Mouse (Mus musculus): ENCODE data around the gene Myh11. TPM values are rescaled to one million over a fixed set of nuclear protein-coding genes. Genes with fewer than 3 reads are reported as not detected.
A peak's percentile ranks its signal among the peaks of the same experiment; 100 is the strongest.

Myh11 gene
- polyA plus RNA-seq, 1 experiment from 2014 or later: 160 TPM

GRCm38 (mm10) chr16:14185516-14185915 lies 105.7 kb downstream of the Myh11 start:
- no peak for ATAC-seq
- Histone ChIP-seq H3K4me1 (replicated peaks) (no peaks in the 10 kb centered on the region), H3K4me2 (replicated peaks) (no peak overlapping the region), H3K36me3 (peaks cover 37% of the 10 kb centered on the region), H3K27ac (no peak overlapping the region), H3K9ac (no peak overlapping the region), H3K4me3 (replicated peaks) (no peak overlapping the region), H3K9me3 (no peaks in the 10 kb centered on the region), H3K27me3 (replicated peaks) (no peaks in the 10 kb centered on the region)
- 94% methylated on average over 5 of the region's 5 CpGs for WGBS

- H3K4me2 ChIP-seq (replicated peaks): no peak overlapping the region
- no peaks in the 10 kb centered on the region for H3K4me1 ChIP-seq (replicated peaks)
- H3K9ac ChIP-seq: no peak overlapping the region
- no peak for ATAC-seq
- no peaks in the 10 kb centered on the region for H3K27me3 ChIP-seq (replicated peaks)
- 88% methylated on average over 1 of the region's 1 CpGs for WGBS
- peaks cover 30% of the 10 kb centered on the region for H3K36me3 ChIP-seq
- no peak overlapping the region for H3K4me3 ChIP-seq (replicated peaks)
- no peak overlapping the region for H3K27ac ChIP-seq
- no peaks in the 10 kb centered on the region for H3K9me3 ChIP-seq
Observed at GRCm38 (mm10) chr16:14183856-14184255, 107.3 kb downstream of the Myh11 start.

- H3K4me1 ChIP-seq (replicated peaks): no peaks in the 10 kb centered on the region
- no peak overlapping the region for H3K4me2 ChIP-seq (replicated peaks)
- peaks cover 33% of the 10 kb centered on the region for H3K36me3 ChIP-seq
- 79% methylated on average over 5 of the region's 5 CpGs for WGBS
- no peaks in the 10 kb centered on the region for H3K27me3 ChIP-seq (replicated peaks)
- no peak overlapping the region for H3K4me3 ChIP-seq (replicated peaks)
- H3K9ac ChIP-seq: no peak overlapping the region
- H3K27ac ChIP-seq: no peak overlapping the region
- H3K9me3 ChIP-seq: no peaks in the 10 kb centered on the region
- no peak for ATAC-seq
Observed at GRCm38 (mm10) chr16:14182360-14182759, 108.8 kb downstream of the Myh11 start.

- no peaks in the 10 kb centered on the region for H3K27me3 ChIP-seq (replicated peaks)
- H3K4me1 ChIP-seq (replicated peaks): no peaks in the 10 kb centered on the region
- no peak overlapping the region for H3K27ac ChIP-seq
- H3K4me3 ChIP-seq (replicated peaks): no peak overlapping the region
- ATAC-seq: no peak
- no peak overlapping the region for H3K9ac ChIP-seq
- H3K36me3 ChIP-seq: peaks cover 31% of the 10 kb centered on the region
- no peak overlapping the region for H3K4me2 ChIP-seq (replicated peaks)
- H3K9me3 ChIP-seq: no peaks in the 10 kb centered on the region
- 79% methylated on average over 6 of the region's 6 CpGs for WGBS
Observed at GRCm38 (mm10) chr16:14180163-14180733, 110.9 kb downstream of the Myh11 start.

GRCm38 (mm10) chr16:14178041-14178440 lies 113.1 kb downstream of the Myh11 start:
- 49% methylated on average over 3 of the region's 3 CpGs for WGBS
- Histone ChIP-seq H3K4me1 (replicated peaks) (no peaks in the 10 kb centered on the region), H3K9ac (no peak overlapping the region), H3K27ac (no peak overlapping the region), H3K4me2 (replicated peaks) (no peak overlapping the region), H3K9me3 (no peaks in the 10 kb centered on the region), H3K27me3 (replicated peaks) (no peaks in the 10 kb centered on the region), H3K4me3 (replicated peaks) (no peak overlapping the region), H3K36me3 (peaks cover 30% of the 10 kb centered on the region)
- no peak for ATAC-seq

GRCm38 (mm10) chr16:14169706-14170105 lies 121.5 kb downstream of the Myh11 start:
- H3K27ac ChIP-seq: no peak overlapping the region
- no peak overlapping the region for H3K9ac ChIP-seq
- no peak overlapping the region for H3K4me3 ChIP-seq (replicated peaks)
- peaks cover 37% of the 10 kb centered on the region for H3K36me3 ChIP-seq
- H3K4me2 ChIP-seq (replicated peaks): no peak overlapping the region
- no peak for ATAC-seq
- no peaks in the 10 kb centered on the region for H3K27me3 ChIP-seq (replicated peaks)
- peaks cover 6% of the 10 kb centered on the region; the same call in 1 of the 2 replicates for H3K4me1 ChIP-seq (replicated peaks)
- no peaks in the 10 kb centered on the region for H3K9me3 ChIP-seq
- WGBS: 94% methylated on average over 1 of the region's 1 CpGs

GRCm38 (mm10) chr16:14166490-14166889 lies 124.7 kb downstream of the Myh11 start:
- Histone ChIP-seq H3K27ac (no peak overlapping the region), H3K9ac (no peak overlapping the region), H3K4me2 (replicated peaks) (no peak overlapping the region), H3K27me3 (replicated peaks) (no peaks in the 10 kb centered on the region), H3K36me3 (peaks cover 20% of the 10 kb centered on the region), H3K4me3 (replicated peaks) (no peak overlapping the region), H3K4me1 (replicated peaks) (peaks cover 16% of the 10 kb centered on the region; the same call in 1 of the 2 replicates), H3K9me3 (no peaks in the 10 kb centered on the region)
- 89% methylated on average over 4 of the region's 4 CpGs for WGBS
- no peak for ATAC-seq

- Histone ChIP-seq H3K4me2 (replicated peaks) (peak overlapping the region; percentile 79), H3K4me3 (replicated peaks) (peak overlapping the region; percentile 73), H3K4me1 (replicated peaks) (peaks cover 16% of the 10 kb centered on the region; the same call in 1 of the 2 replicates), H3K36me3 (no peaks in the 10 kb centered on the region), H3K27ac (peak overlapping the region; percentile 70), H3K9ac (peak overlapping the region; percentile 82), H3K27me3 (replicated peaks) (no peaks in the 10 kb centered on the region), H3K9me3 (no peaks in the 10 kb centered on the region)
- no peak for ATAC-seq
- 2% methylated on average over 10 of the region's 10 CpGs for WGBS
Observed at GRCm38 (mm10) chr16:14163731-14164130, 127.4 kb downstream of the Myh11 start.

- ATAC-seq: peak; percentile 92
- WGBS: under 1% methylated on average over 43 of the region's 43 CpGs
Observed at GRCm38 (mm10) chr16:14162988-14163416, 128.2 kb downstream of the Myh11 start, which contains the start of the genes Nde1 and Marf1. Nde1 (plus strand) TSS chr16:14163275. Marf1 (minus strand) TSS chr16:14163351.

GRCm38 (mm10) chr16:14160941-14161340 lies 130.2 kb downstream of the Myh11 start:
- no peaks in the 10 kb centered on the region for H3K27me3 ChIP-seq (replicated peaks)
- H3K36me3 ChIP-seq: no peaks in the 10 kb centered on the region
- no peaks in the 10 kb centered on the region for H3K9me3 ChIP-seq
- no peak overlapping the region for H3K27ac ChIP-seq
- H3K4me2 ChIP-seq (replicated peaks): no peak overlapping the region
- 73% methylated on average over 1 of the region's 1 CpGs for WGBS
- peaks cover 22% of the 10 kb centered on the region for H3K4me1 ChIP-seq (replicated peaks)
- H3K9ac ChIP-seq: no peak overlapping the region
- H3K4me3 ChIP-seq (replicated peaks): no peak overlapping the region
- ATAC-seq: no peak

More at GRCm38 (mm10) chr16:14162988-14163416, 128.2 kb downstream of the Myh11 start, which contains the start of the genes Nde1 and Marf1:
- Histone ChIP-seq H3K9ac (peak within 1 kb of the TSS; percentile 82), H3K9me3 (no peaks in the 10 kb centered on the region), H3K4me1 (replicated peaks) (peaks cover 18% of the 10 kb centered on the region), H3K4me2 (replicated peaks) (peak within 1 kb of the TSS; percentile 79), H3K27ac (peak within 1 kb of the TSS; percentile 90), H3K27me3 (replicated peaks) (no peaks in the 10 kb centered on the region), H3K4me3 (replicated peaks) (peak within 1 kb of the TSS; percentile 73), H3K36me3 (no peaks in the 10 kb centered on the region)

GRCm38 (mm10) chr16:14159746-14160131 lies 131.4 kb downstream of the Myh11 start:
- Histone ChIP-seq H3K4me2 (replicated peaks) (peak overlapping the region; percentile 60), H3K4me3 (replicated peaks) (peak overlapping the region; percentile 72), H3K27ac (peak overlapping the region; percentile 94), H3K4me1 (replicated peaks) (peaks cover 15% of the 10 kb centered on the region), H3K9me3 (no peaks in the 10 kb centered on the region), H3K36me3 (no peaks in the 10 kb centered on the region), H3K27me3 (replicated peaks) (no peaks in the 10 kb centered on the region), H3K9ac (peak overlapping the region; percentile 68)
- under 1% methylated on average over 10 of the region's 10 CpGs for WGBS
- ATAC-seq: peak; percentile 11

GRCm38 (mm10) chr16:14158936-14159745 lies 132.0 kb downstream of the Myh11 start:
- H3K9me3 ChIP-seq: no peaks in the 10 kb centered on the region
- under 1% methylated on average over 56 of the region's 58 CpGs for WGBS
- no peaks in the 10 kb centered on the region for H3K27me3 ChIP-seq (replicated peaks)
- peaks cover 11% of the 10 kb centered on the region for H3K4me1 ChIP-seq (replicated peaks)
- H3K36me3 ChIP-seq: no peaks in the 10 kb centered on the region
- peak; percentile 92 for ATAC-seq
- H3K9ac ChIP-seq: peak overlapping the region; percentile 76
- H3K27ac ChIP-seq: peak overlapping the region; percentile 94
- peak overlapping the region; percentile 61 for H3K4me2 ChIP-seq (replicated peaks)
- peak overlapping the region; percentile 72 for H3K4me3 ChIP-seq (replicated peaks)
